ENCODE assay signal across 17 mouse cellular contexts in the genomic region with DNA sequence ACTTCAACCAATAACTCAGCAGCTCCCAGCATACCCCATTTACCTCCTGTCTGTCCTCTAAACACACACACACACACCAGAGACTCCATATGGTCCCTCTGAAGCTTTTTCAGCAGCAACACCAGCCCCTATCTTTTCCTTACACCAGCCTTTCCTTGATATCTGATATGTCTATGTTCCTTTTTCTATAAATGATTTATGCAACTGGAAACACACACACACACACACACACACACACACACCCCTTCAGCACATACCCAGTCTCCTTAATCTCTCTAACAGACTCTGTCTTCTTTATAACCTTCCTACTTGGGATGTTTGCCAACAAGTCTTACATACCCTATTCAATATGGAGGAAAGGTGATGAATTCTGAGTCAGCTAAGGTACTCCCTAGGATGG.
"Had no signal": no experiment of that assay in that cellular context is flagged by ENCODE, and none has a peak within 500 bp of the region (broad histone marks: within the 10 kb centered on the region; RNA-seq: fewer than 3 reads in every experiment).

No protein-coding gene starts in this region.

- H3K27ac ChIP-seq: neural tube, embryonic 12.5 days; neural tube, embryonic 13.5 days; neural tube, embryonic 15.5 days; stomach, embryonic 15.5 days; stomach, postnatal 0 days had no signal

- H3K4me3 ChIP-seq: neural tube, embryonic 12.5 days; neural tube, embryonic 13.5 days; neural tube, embryonic 15.5 days; stomach, embryonic 15.5 days had no signal

- H3K27me3 ChIP-seq: stomach, embryonic 15.5 days had no signal

- H3K9ac ChIP-seq: neural tube, embryonic 12.5 days; neural tube, embryonic 13.5 days; neural tube, embryonic 15.5 days; stomach, embryonic 15.5 days had no signal

- H3K9me3 ChIP-seq: neural tube, embryonic 12.5 days; neural tube, embryonic 13.5 days; neural tube, embryonic 15.5 days; stomach, embryonic 15.5 days had no signal

- DNase-seq: retina, postnatal 1 day; right cerebral cortex, adult 18-20 months; right cerebral cortex, postnatal 14 days; right cerebral cortex, postnatal 25 days; right cerebral cortex, postnatal 4 days; spleen, adult 18-20 months; thymus, adult 18-20 months; thymus, adult 2 months; thymus, postnatal 14 days; thymus, postnatal 25 days; thymus, postnatal 36 days; thymus, postnatal 4 days had no signal

- H3K36me3 ChIP-seq: neural tube, embryonic 12.5 days; neural tube, embryonic 13.5 days; neural tube, embryonic 15.5 days; stomach, embryonic 15.5 days had no signal

- H3K4me1 ChIP-seq: neural tube, embryonic 12.5 days; neural tube, embryonic 13.5 days; neural tube, embryonic 15.5 days; stomach, embryonic 15.5 days had no signal
